Mouse (Mus musculus) limb, embryonic 11.5 days (tissue): ENCODE measurements around the gene Fez2. TPM values are rescaled to one million over a fixed set of nuclear protein-coding genes. Genes with fewer than 3 reads are reported as not detected.

ENCODE experiments used
- ATAC-seq: fragments of 200-750 bp; cut with Nextera tagmentation; 2 replicates; pipeline ENCODE4 v1.8.0; 2017; ENCODE audit warnings: low read depth; ENCODE audit not compliant: insufficient number of reproducible peaks, low FRiP score, low TSS enrichment
- DNase-seq: peaks from one replicate; pipeline ENCODE4 v3.0.0-alpha.2; 2015; ENCODE audit warnings: low spot score
- H3K27ac ChIP-seq: fragments of 300-500 bp; sonication (generic); replicated peaks from 2 replicates; pipeline ENCODE4 v1.5.1; 2014; ENCODE audit warnings: low read depth, mild to moderate bottlenecking, low read length
- H3K27me3 ChIP-seq: fragments of 300-500 bp; sonication (generic); 2 replicates; pipeline ENCODE4 v1.6.1; 2014; ENCODE audit warnings: mild to moderate bottlenecking, low read length, mixed read lengths; ENCODE audit not compliant: control insufficient read depth, insufficient read depth
- H3K36me3 ChIP-seq: fragments of 300-500 bp; sonication (generic); 2 replicates; pipeline ENCODE4 v1.6.1; 2014; ENCODE audit warnings: mild to moderate bottlenecking, low read length, moderate library complexity, mixed read lengths; ENCODE audit not compliant: control insufficient read depth, insufficient read depth
- H3K4me1 ChIP-seq: fragments of 300-500 bp; sonication (generic); 2 replicates; pipeline ENCODE4 v1.6.1; 2014; ENCODE audit warnings: low read length, mixed read lengths; ENCODE audit not compliant: control insufficient read depth, insufficient read depth
- H3K4me2 ChIP-seq: fragments of 300-500 bp; sonication (generic); 2 replicates; pipeline ENCODE4 v1.6.1; 2014; ENCODE audit warnings: low read depth, mild to moderate bottlenecking, moderate library complexity; ENCODE audit not compliant: severe bottlenecking
- H3K4me3 ChIP-seq: fragments of 300-500 bp; sonication (generic); 2 replicates; pipeline ENCODE4 v1.5.1; 2014; ENCODE audit warnings: low read depth, low read length
- H3K9ac ChIP-seq: fragments of 300-500 bp; sonication (generic); 2 replicates; pipeline ENCODE4 v1.6.1; 2014; ENCODE audit warnings: mild to moderate bottlenecking, low read length
- H3K9me3 ChIP-seq: fragments of 300-500 bp; sonication (generic); 2 replicates; pipeline ENCODE4 v1.6.1; 2016; ENCODE audit warnings: low read length; ENCODE audit not compliant: control insufficient read depth
- WGBS: fragments of 180-500 bp; shearing (Covaris S2); extraction: QIAGEN DNeasy Blood & Tissue Kit; methylation state at CpG from one replicate; pipeline ENCODE4 v1.1.7; 2014; 5-methylcytosine and 5-hydroxymethylcytosine counted together
- polyA plus RNA-seq: library from polyadenylated mRNA; unstranded; fragments of >200 nt; fragmentation: Nextera tagmentation; extraction: Ambion mirVana; gene quantifications from 2 replicates; pipeline ENCODE4 v1.2.1, GENCODE M21; 2014

Gene Fez2
- polyA plus RNA-seq, 1 experiment from 2014 or later, result 44.3 TPM

DNA sequence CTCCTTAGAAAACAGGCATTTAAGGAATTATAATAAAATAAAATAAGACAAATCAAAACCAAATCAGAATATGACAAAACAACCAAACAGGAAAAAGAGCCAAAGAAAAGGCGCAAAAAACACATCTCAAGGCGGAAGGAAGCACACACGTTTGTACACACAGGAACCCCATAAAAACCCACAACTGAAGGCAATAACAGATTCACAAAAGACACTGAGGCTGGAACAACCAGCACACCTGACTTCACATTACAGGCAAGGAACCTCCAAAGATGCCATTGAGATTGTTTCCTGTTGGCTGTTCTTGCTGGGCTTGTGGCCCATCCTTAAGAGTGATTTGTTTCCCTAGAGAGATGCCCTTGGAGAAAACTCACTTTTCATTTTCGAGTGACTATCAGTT, 11.1 kb upstream of the Fez2 start:
- Histone ChIP-seq H3K9ac (no peak overlapping the region), H3K4me1 (no peaks in the 10 kb centered on the region), H3K4me3 (no peak overlapping the region), H3K4me2 (no peak overlapping the region), H3K9me3 (no peaks in the 10 kb centered on the region), H3K27ac (no peak overlapping the region), H3K36me3 (no peaks in the 10 kb centered on the region), H3K27me3 (no peaks in the 10 kb centered on the region)
- DNase-seq, result peak; percentile 9
- no peak for ATAC-seq
- 90% methylated on average over 4 of the region's 4 CpGs for WGBS

DNA sequence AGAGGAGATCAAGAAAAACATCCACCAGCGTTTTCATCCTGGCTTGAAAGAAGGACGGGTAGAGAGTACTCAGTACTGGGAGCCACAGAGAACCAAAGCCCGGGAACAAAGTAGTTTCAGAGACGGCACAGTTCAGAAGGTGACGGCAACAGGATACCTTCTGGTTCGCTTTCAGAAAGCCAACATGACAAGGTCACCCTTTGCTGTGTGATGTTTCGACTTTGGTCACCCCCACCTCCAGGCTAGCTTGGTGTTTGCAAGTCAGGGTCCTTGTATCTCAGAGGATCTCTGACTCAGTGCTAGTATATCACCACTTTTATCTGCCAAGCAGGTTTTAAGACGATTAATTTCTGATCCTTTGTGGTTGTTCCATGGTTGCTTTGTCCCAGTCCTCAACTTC, 7.1 kb upstream of the Fez2 start:
- no peaks in the 10 kb centered on the region for H3K36me3 ChIP-seq
- WGBS, result 90% methylated on average over 8 of the region's 8 CpGs

DNA sequence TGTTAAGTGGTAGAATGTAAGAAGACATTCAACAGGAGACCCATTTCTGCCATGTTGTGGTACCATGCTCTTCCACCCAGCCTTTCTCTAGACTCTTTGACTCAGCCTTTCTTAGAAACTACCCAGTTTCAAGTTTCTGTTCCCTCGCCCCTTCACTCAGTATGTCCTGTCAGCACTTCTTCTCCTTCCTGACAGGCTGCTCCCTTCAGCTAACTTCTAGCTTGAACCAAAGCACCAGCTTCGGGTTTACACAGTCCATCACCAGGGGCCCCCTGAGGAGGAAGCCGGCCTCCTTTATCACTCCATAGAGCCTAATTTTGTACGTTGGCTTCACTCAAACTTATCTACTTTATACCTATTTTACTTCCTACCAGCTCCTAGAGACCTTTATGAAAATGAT, 1.3 kb upstream of the Fez2 start:
- no peaks in the 10 kb centered on the region for H3K9me3 ChIP-seq
- no peaks in the 10 kb centered on the region for H3K27me3 ChIP-seq
- no peaks in the 10 kb centered on the region for H3K36me3 ChIP-seq
- H3K9ac ChIP-seq, result no peak overlapping the region
- H3K4me2 ChIP-seq, result no peak overlapping the region
- DNase-seq, result no peak
- no peak for ATAC-seq
- H3K4me3 ChIP-seq, result no peak overlapping the region
- H3K27ac ChIP-seq, result no peak overlapping the region
- 76% methylated on average over 4 of the region's 4 CpGs for WGBS
- no peaks in the 10 kb centered on the region for H3K4me1 ChIP-seq

More for the DNA sequence above, 7.1 kb upstream of the Fez2 start:
- H3K9ac ChIP-seq, result no peak overlapping the region
- no peak overlapping the region for H3K4me3 ChIP-seq
- H3K4me2 ChIP-seq, result no peak overlapping the region
- no peaks in the 10 kb centered on the region for H3K27me3 ChIP-seq
- no peaks in the 10 kb centered on the region for H3K4me1 ChIP-seq
- DNase-seq (no peak), ATAC-seq (no peak)
- no peaks in the 10 kb centered on the region for H3K9me3 ChIP-seq
- no peak overlapping the region for H3K27ac ChIP-seq

DNA sequence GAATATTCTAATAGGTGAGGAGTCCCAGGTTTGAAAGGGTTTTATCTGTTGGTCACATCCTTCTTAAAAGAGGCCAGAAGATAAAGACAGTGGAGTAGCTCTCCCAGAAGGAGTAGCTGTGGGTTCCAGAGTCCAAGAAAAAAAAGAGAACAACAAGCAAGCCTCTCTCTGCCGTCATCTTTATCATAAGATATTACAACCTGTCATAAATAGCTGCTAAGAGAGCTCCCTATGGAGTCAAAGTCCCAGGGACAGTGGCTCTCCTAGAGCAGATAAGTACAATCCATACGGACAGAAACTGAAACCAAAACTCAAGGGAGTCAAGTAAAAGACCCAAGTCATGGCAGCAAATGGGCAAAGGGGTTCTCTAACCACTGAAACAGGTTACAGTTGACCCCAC, 2.7 kb downstream of the Fez2 start:
- Histone ChIP-seq H3K4me2 (no peak overlapping the region), H3K36me3 (peaks cover 2% of the 10 kb centered on the region; the same call in 1 of the 2 replicates), H3K9me3 (no peaks in the 10 kb centered on the region), H3K27ac (no peak overlapping the region), H3K27me3 (no peaks in the 10 kb centered on the region), H3K4me3 (no peak overlapping the region), H3K4me1 (no peaks in the 10 kb centered on the region), H3K9ac (no peak overlapping the region)
- no peak for DNase-seq
- WGBS, result 77% methylated on average over 2 of the region's 2 CpGs
- ATAC-seq, result no peak

DNA sequence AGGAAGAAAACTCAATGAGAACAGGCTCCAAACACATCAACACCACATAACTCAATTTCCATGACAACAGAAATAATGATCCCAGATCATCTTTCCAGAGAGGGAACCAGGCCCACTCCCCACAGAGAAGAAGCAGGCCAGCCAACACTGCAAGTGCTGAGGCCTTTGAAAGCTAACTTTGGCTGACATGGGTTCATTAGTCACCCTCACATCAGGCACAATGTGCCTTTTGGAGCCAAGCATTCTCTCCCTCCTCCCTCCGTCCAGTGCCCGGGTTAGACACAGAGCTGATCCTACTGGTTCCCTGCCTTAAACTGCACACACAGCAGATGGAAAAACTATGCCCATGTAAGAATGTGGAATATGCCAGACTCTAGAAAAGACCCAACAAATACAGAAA, 8.1 kb downstream of the Fez2 start:
- H3K4me2 ChIP-seq, result no peak overlapping the region
- DNase-seq (no peak), ATAC-seq (no peak)
- H3K9me3 ChIP-seq, result no peaks in the 10 kb centered on the region
- no peaks in the 10 kb centered on the region for H3K4me1 ChIP-seq
- no peak overlapping the region for H3K4me3 ChIP-seq
- H3K36me3 ChIP-seq, result peaks cover 2% of the 10 kb centered on the region; the same call in 1 of the 2 replicates
- no peaks in the 10 kb centered on the region for H3K27me3 ChIP-seq
- H3K27ac ChIP-seq, result no peak overlapping the region
- H3K9ac ChIP-seq, result no peak overlapping the region
- 63% methylated on average over 2 of the region's 2 CpGs for WGBS

DNA sequence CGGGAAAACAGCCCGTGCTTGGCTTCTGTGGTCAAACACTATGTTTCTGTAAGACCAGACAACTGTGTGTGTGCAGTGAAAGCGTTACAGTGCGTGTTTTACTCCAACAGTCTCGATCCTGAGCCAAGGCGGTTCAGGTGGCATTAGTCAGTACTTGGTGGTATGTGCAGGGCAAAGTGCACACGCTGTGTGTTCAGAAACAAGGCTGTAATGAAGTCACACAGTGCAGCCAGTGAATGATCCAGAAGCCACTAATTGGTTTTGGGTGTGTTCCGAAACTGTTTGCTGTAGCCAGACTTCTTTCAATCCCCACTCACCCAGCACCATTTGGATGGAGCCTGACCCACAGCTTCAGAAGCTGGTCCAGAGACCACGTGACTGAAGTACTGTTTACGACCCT, 9.6 kb downstream of the Fez2 start:
- H3K4me2 ChIP-seq, result no peak overlapping the region
- H3K9ac ChIP-seq, result no peak overlapping the region
- H3K4me1 ChIP-seq, result no peaks in the 10 kb centered on the region
- H3K36me3 ChIP-seq, result peaks cover 5% of the 10 kb centered on the region; the same call in 1 of the 2 replicates
- H3K9me3 ChIP-seq, result no peaks in the 10 kb centered on the region
- WGBS, result 80% methylated on average over 10 of the region's 10 CpGs
- no peaks in the 10 kb centered on the region for H3K27me3 ChIP-seq
- ATAC-seq (no peak), DNase-seq (no peak)
- H3K4me3 ChIP-seq, result no peak overlapping the region
- H3K27ac ChIP-seq, result no peak overlapping the region

DNA sequence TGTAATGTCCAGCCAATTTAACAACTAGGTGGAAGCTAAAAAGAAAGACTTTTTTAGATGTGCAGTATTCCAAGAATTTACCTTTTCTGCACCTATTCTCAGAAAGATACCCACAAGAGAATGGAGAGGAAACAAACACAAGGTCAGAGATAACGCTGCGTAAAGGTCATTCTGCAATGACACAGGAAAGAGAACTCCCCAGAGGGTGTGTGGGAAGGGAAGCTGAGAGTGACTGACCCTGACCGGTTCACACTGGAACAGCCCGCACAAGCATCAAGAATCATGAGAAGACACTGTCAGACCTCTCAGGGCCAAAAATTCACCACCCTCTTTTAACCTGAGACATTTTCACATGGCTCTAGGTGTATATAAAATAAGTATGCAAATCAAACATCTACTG, 10.4 kb downstream of the Fez2 start:
- H3K36me3 ChIP-seq, result peaks cover 5% of the 10 kb centered on the region; the same call in 1 of the 2 replicates
- H3K27me3 ChIP-seq, result no peaks in the 10 kb centered on the region
- DNase-seq, result no peak
- no peak overlapping the region for H3K4me3 ChIP-seq
- H3K4me2 ChIP-seq, result no peak overlapping the region
- no peaks in the 10 kb centered on the region for H3K4me1 ChIP-seq
- H3K27ac ChIP-seq, result no peak overlapping the region
- H3K9ac ChIP-seq, result no peak overlapping the region
- WGBS, result 86% methylated on average over 4 of the region's 4 CpGs
- no peak for ATAC-seq
- no peaks in the 10 kb centered on the region for H3K9me3 ChIP-seq

DNA sequence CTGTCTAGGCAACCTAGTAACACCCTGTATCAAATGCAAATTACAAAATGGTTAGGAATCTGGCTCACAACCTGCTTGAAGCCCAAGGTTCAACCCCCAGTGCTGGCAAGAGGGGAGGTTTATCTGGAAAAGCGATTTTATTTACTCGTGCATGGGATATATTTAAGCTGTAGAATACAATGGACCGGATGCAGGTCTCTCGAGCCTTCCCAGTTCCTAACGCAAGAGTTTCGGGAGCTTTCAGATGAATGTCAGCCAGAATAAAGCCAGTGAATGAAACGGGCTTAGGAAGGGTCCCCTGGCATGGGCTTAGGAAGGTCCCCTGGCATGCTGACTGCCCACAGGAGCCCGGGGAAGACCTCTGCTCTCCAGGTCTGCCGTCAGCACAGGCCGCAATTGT, 11.1 kb downstream of the Fez2 start:
- ATAC-seq (no peak), DNase-seq (no peak)
- peaks cover 3% of the 10 kb centered on the region; the same call in 1 of the 2 replicates for H3K36me3 ChIP-seq
- no peak overlapping the region for H3K4me3 ChIP-seq
- H3K9me3 ChIP-seq, result no peaks in the 10 kb centered on the region
- no peak overlapping the region for H3K9ac ChIP-seq
- H3K27ac ChIP-seq, result no peak overlapping the region
- 93% methylated on average over 10 of the region's 10 CpGs for WGBS
- no peaks in the 10 kb centered on the region for H3K4me1 ChIP-seq
- H3K4me2 ChIP-seq, result no peak overlapping the region
- no peaks in the 10 kb centered on the region for H3K27me3 ChIP-seq

DNA sequence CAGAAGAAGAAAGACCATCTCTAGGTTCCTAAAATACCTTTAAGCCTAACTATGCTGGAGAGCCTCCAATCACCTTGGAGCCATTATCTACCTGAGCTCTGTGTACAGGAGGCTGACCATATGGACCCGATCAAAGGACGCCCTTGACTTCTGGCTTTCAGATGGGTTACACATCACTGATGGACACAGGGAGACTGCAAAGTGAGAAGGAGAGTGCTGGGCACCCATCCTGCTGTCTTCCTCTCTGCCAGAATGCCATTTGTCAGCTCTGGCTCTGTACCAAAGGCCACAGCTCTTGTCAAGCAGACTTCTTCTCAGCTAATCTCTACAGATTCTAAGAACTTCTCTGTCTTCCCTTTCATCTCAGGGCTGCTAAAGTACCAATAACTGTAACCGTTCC, 12.6 kb downstream of the Fez2 start:
- WGBS, result 94% methylated on average over 3 of the region's 3 CpGs
- Histone ChIP-seq H3K27ac (no peak overlapping the region), H3K27me3 (no peaks in the 10 kb centered on the region), H3K9me3 (no peaks in the 10 kb centered on the region), H3K36me3 (0 out of 2 replicates have a peak, but pooled peaks cover 3% of the 10 kb centered on the region), H3K9ac (no peak overlapping the region), H3K4me1 (no peaks in the 10 kb centered on the region), H3K4me3 (no peak overlapping the region), H3K4me2 (no peak overlapping the region)
- DNase-seq, result no peak
- ATAC-seq, result no peak
